Mouse (Mus musculus) cortical plate, adult 2 months (tissue): ENCODE measurements around the gene Phactr4.

ENCODE experiments used
- CTCF ChIP-seq: fragments of 200-500 bp; IDR thresholded peaks from 2 replicates; pipeline ENCODE4 v1.5.1; 2011; ENCODE audit warnings: mild to moderate bottlenecking, control low read depth, low read length; ENCODE audit not compliant: insufficient read depth; ENCODE audit errors: extremely low read depth
- POLR2A ChIP-seq: fragments of 200-500 bp; IDR thresholded peaks from 2 replicates; pipeline ENCODE4 v1.6.1; 2011; ENCODE audit warnings: mild to moderate bottlenecking, low read length, control low read depth; ENCODE audit not compliant: insufficient read depth; ENCODE audit errors: extremely low read depth

DNA sequence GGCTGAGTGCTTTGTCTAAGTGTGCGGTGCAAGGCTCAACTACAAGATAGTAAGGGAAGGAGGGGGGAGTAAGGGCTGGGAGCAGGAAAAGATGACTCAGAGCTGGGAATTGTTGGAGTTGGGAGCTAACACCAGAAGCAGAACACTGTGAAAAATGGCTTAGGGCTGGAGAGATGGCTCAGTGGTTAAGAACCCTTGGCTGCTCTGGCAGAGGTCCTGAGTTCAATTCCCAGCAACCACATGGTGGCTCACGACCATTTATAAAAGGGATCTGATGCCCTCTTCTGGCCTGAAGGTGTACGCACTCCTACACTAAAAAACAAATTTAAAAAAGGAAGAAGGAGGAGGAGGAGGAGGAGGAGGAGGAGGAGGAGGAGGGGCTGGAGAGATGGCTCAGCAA, 75.6 kb downstream of the Phactr4 start:
- TF ChIP-seq CTCF (no peak), POLR2A (no peak)
